Mouse (Mus musculus): ENCODE data around the gene Kirrel2. TPM values are rescaled to one million over a fixed set of nuclear protein-coding genes. Genes with fewer than 3 reads are reported as not detected.
"Not testable (repeated sequence)": the region's sequence is repeated elsewhere in the genome, so short reads cannot be mapped to it uniquely, and the experiment has no call there.

Kirrel2 gene
- polyA plus RNA-seq, 1 experiment = 0.05 TPM

- Histone ChIP-seq H3K36me3 (ENCODE audit: control insufficient read depth) (no peaks in the 10 kb centered on the region), H3K4me3 (replicated peaks) (no peak overlapping the region), H3K27me3 (ENCODE audit: control insufficient read depth) (peaks cover 6% of the 10 kb centered on the region; the same call in 1 of the 2 replicates), H3K4me1 (ENCODE audit: control insufficient read depth) (no peaks in the 10 kb centered on the region), H3K9me3 (ENCODE audit: control insufficient read depth, low read length) (no peaks in the 10 kb centered on the region)
- TF ChIP-seq GATA1 (IDR thresholded peaks at IDR 0.05; ENCODE audit: low read length) (no peak), TAL1 (IDR thresholded peaks at IDR 0.05; ENCODE audit: low read length) (no peak)
Measured at GRCm38 (mm10) chr7:30477415-30478381, 20.2 kb upstream of the Kirrel2 start.

GRCm38 (mm10) chr7:30476136-30476535 is 18.6 kb upstream of the Kirrel2 start:
- not testable (repeated sequence) for H3K27me3 ChIP-seq (ENCODE audit: control insufficient read depth); H3K36me3 ChIP-seq (ENCODE audit: control insufficient read depth); H3K4me1 ChIP-seq (ENCODE audit: control insufficient read depth); H3K4me3 ChIP-seq (replicated peaks); H3K9me3 ChIP-seq (ENCODE audit: control insufficient read depth, low read length)

DNA sequence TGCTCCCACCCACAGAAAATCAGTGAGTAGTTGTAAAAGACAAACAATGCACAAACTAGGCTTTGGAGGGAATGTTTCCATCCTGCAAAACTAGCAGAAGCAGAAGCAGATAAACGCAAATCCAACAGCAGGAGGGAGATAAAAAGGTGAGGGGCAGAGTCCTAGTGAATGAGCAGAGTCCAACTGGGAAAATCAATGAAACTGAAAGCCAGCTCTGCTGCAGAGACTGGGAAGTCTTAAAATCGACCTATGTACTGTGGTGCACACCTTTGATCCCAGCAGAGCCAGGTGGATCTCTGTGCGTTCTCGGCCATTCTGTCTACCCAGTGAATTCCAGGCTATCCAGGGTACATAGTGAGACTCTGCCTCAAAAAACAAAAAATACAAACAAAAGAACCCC is 17.5 kb upstream of the Kirrel2 start:
- TF ChIP-seq GATA1 (IDR thresholded peaks at IDR 0.05; ENCODE audit: low read length) (no peak), TAL1 (IDR thresholded peaks at IDR 0.05; ENCODE audit: low read length) (no peak)
- Histone ChIP-seq H3K4me3 (replicated peaks) (no peak overlapping the region), H3K4me1 (ENCODE audit: control insufficient read depth) (no peaks in the 10 kb centered on the region), H3K36me3 (ENCODE audit: control insufficient read depth) (no peaks in the 10 kb centered on the region), H3K27me3 (ENCODE audit: control insufficient read depth) (0 out of 2 replicates have a peak, but pooled peaks cover 3% of the 10 kb centered on the region), H3K9me3 (ENCODE audit: control insufficient read depth, low read length) (no peaks in the 10 kb centered on the region)

GRCm38 (mm10) chr7:30472411-30472810 is 14.9 kb upstream of the Kirrel2 start:
- peaks cover 10% of the 10 kb centered on the region for H3K27me3 ChIP-seq (ENCODE audit: control insufficient read depth)
- TF ChIP-seq GATA1 (IDR thresholded peaks at IDR 0.05; ENCODE audit: low read length) (no peak), TAL1 (IDR thresholded peaks at IDR 0.05; ENCODE audit: low read length) (no peak)
- no peaks in the 10 kb centered on the region for H3K4me1 ChIP-seq (ENCODE audit: control insufficient read depth)

DNA sequence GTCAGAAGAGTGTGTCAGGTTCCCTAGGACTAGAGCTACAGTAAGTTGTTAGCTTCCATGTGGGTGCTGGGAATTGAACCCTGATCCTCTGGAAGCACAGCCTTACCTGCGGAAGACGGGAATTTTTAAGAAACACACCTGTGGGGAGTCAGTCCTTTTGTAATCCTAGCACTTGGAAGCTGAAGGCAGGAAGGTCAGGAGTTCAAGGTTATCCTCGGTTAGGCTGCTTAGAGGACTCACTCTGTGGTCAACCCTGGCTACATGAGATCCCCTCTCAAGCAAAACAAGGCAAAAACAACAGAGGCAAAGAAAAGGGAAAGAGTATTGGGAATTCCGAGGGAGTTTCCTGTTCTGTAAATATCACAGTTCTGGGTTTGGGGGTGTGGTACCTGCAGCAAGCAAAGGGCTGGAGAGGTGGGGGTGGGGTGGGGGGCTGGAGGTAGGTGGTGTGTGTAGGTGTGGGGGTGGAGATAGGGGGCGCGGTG is 7.4 kb upstream of the Kirrel2 start:
- peaks cover 62% of the 10 kb centered on the region for H3K27me3 ChIP-seq (ENCODE audit: control insufficient read depth)
- no peak overlapping the region for H3K4me3 ChIP-seq (replicated peaks)
- H3K36me3 ChIP-seq (ENCODE audit: control insufficient read depth) = no peaks in the 10 kb centered on the region
- H3K4me1 ChIP-seq (ENCODE audit: control insufficient read depth) = no peaks in the 10 kb centered on the region
- H3K9me3 ChIP-seq (ENCODE audit: control insufficient read depth, low read length) = no peaks in the 10 kb centered on the region
- TF ChIP-seq GATA1 (IDR thresholded peaks at IDR 0.05; ENCODE audit: low read length) (no peak), TAL1 (IDR thresholded peaks at IDR 0.05; ENCODE audit: low read length) (no peak)

More at GRCm38 (mm10) chr7:30472411-30472810, 14.9 kb upstream of the Kirrel2 start:
- Histone ChIP-seq H3K9me3 (ENCODE audit: control insufficient read depth, low read length) (no peaks in the 10 kb centered on the region), H3K4me3 (replicated peaks) (no peak overlapping the region), H3K36me3 (ENCODE audit: control insufficient read depth) (no peaks in the 10 kb centered on the region)

DNA sequence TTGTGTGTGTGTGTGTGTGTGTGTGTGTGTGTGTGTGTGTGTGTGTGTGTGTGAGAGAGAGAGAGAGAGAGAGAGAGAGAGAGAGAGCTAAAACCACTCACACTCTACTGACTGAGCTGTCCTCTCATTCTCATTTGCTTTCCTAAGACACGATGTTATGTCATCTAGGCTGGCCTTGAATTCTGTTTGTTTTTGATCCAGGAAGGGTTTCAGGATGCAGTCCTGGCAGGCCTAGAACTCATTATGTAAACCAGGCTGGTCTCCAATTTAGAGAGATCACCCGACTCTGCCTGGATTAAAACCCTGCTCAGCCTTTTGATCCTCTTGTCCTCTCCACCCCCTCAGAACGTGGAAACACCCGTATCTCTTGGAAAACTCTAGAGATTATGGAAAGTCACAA is 6.5 kb upstream of the Kirrel2 start:
- TF ChIP-seq TAL1 (IDR thresholded peaks at IDR 0.05; ENCODE audit: low read length) (no peak), GATA1 (IDR thresholded peaks at IDR 0.05; ENCODE audit: low read length) (no peak)
- peaks cover 69% of the 10 kb centered on the region for H3K27me3 ChIP-seq (ENCODE audit: control insufficient read depth)
- H3K9me3 ChIP-seq (ENCODE audit: control insufficient read depth, low read length) = no peaks in the 10 kb centered on the region

GRCm38 (mm10) chr7:30463568-30463967 is 6.1 kb upstream of the Kirrel2 start:
- H3K9me3 ChIP-seq (ENCODE audit: control insufficient read depth, low read length) = no peaks in the 10 kb centered on the region
- no peaks in the 10 kb centered on the region for H3K4me1 ChIP-seq (ENCODE audit: control insufficient read depth)
- no peaks in the 10 kb centered on the region for H3K36me3 ChIP-seq (ENCODE audit: control insufficient read depth)
- TF ChIP-seq GATA1 (IDR thresholded peaks at IDR 0.05; ENCODE audit: low read length) (no peak), TAL1 (IDR thresholded peaks at IDR 0.05; ENCODE audit: low read length) (no peak)
- H3K4me3 ChIP-seq (replicated peaks) = no peak overlapping the region
- H3K27me3 ChIP-seq (ENCODE audit: control insufficient read depth) = peaks cover 71% of the 10 kb centered on the region

More for the DNA sequence above, 6.5 kb upstream of the Kirrel2 start:
- H3K4me3 ChIP-seq (replicated peaks) = no peak overlapping the region
- no peaks in the 10 kb centered on the region for H3K36me3 ChIP-seq (ENCODE audit: control insufficient read depth)
- no peaks in the 10 kb centered on the region for H3K4me1 ChIP-seq (ENCODE audit: control insufficient read depth)

- Histone ChIP-seq H3K9me3 (ENCODE audit: control insufficient read depth, low read length) (no peaks in the 10 kb centered on the region), H3K36me3 (ENCODE audit: control insufficient read depth) (no peaks in the 10 kb centered on the region), H3K4me3 (replicated peaks) (no peak overlapping the region), H3K4me1 (ENCODE audit: control insufficient read depth) (no peaks in the 10 kb centered on the region), H3K27me3 (ENCODE audit: control insufficient read depth) (peaks cover 76% of the 10 kb centered on the region)
- TF ChIP-seq GATA1 (IDR thresholded peaks at IDR 0.05; ENCODE audit: low read length) (no peak), TAL1 (IDR thresholded peaks at IDR 0.05; ENCODE audit: low read length) (no peak)
Measured at GRCm38 (mm10) chr7:30459484-30459883, 2.0 kb upstream of the Kirrel2 start.

- no peak for TF ChIP-seq GATA1 (IDR thresholded peaks at IDR 0.05; ENCODE audit: low read length)
- no peak for TF ChIP-seq TAL1 (IDR thresholded peaks at IDR 0.05; ENCODE audit: low read length)
- Histone ChIP-seq H3K9me3 (ENCODE audit: control insufficient read depth, low read length) (no peaks in the 10 kb centered on the region), H3K4me1 (ENCODE audit: control insufficient read depth) (peaks cover 10% of the 10 kb centered on the region), H3K4me3 (replicated peaks) (no peak overlapping the region), H3K27me3 (ENCODE audit: control insufficient read depth) (peaks cover 86% of the 10 kb centered on the region), H3K36me3 (ENCODE audit: control insufficient read depth) (no peaks in the 10 kb centered on the region)
Measured at GRCm38 (mm10) chr7:30456911-30457628, 420 bp downstream of the Kirrel2 start.
